Mouse (Mus musculus) heart, embryonic 14.5 days (tissue): Measurements from ENCODE around the gene Txndc15. TPM values are rescaled to one million over a fixed set of nuclear protein-coding genes. Genes with fewer than 3 reads are reported as not detected.
A peak's percentile ranks its signal among the peaks of the same experiment; 100 is the strongest.

ENCODE experiments used
- ATAC-seq: fragments of 200-750 bp; cut with Nextera tagmentation; 2 replicates; pipeline ENCODE4 v1.8.0; 2017; ENCODE audit warnings: low read depth, moderate TSS enrichment; ENCODE audit not compliant: insufficient number of reproducible peaks, insufficient read depth, low FRiP score
- H3K27ac ChIP-seq, 2 experiments: fragments of 200-500 bp in 1 of 2; fragments of 300-500 bp in 1 of 2; sonication (generic) in 1 of 2; replicated peaks in 1 of 2; 2 replicates each; pipeline ENCODE4 v1.5.1; 2012 to 2014; ENCODE audit warnings: low read depth in 2 of 2, low read length in 2 of 2, control low read depth in 1 of 2, mild to moderate bottlenecking in 1 of 2, mixed read lengths in 1 of 2; ENCODE audit not compliant: control insufficient read depth in 1 of 2, insufficient read depth in 1 of 2
- H3K27me3 ChIP-seq: fragments of 300-500 bp; sonication (generic); 2 replicates; pipeline ENCODE4 v1.6.1; 2014; ENCODE audit warnings: mild to moderate bottlenecking, low read length, control low read depth; ENCODE audit not compliant: control insufficient read depth, insufficient read depth
- H3K36me3 ChIP-seq: fragments of 300-500 bp; sonication (generic); 2 replicates; pipeline ENCODE4 v1.6.1; 2014; ENCODE audit warnings: mild to moderate bottlenecking, control low read depth, low read length, mixed read lengths; ENCODE audit not compliant: control insufficient read depth, insufficient read depth
- H3K4me1 ChIP-seq, 2 experiments: fragments of 200-500 bp in 1 of 2; fragments of 300-500 bp in 1 of 2; sonication (generic) in 1 of 2; 2 replicates each; pipeline ENCODE4 v1.6.1; 2012 to 2014; ENCODE audit warnings: low read length in 2 of 2, control low read depth in 1 of 2, mixed read lengths in 1 of 2; ENCODE audit not compliant: control insufficient read depth in 2 of 2, insufficient read depth in 2 of 2
- H3K4me2 ChIP-seq: fragments of 300-500 bp; sonication (generic); 2 replicates; pipeline ENCODE4 v1.6.1; 2014; ENCODE audit warnings: mild to moderate bottlenecking, low read length
- H3K4me3 ChIP-seq, 2 experiments: fragments of 200-500 bp in 1 of 2; fragments of 300-500 bp in 1 of 2; sonication (generic) in 1 of 2; 2 replicates each; pipeline ENCODE4 v1.5.1; 2012 to 2014; ENCODE audit warnings: low read length in 2 of 2, mild to moderate bottlenecking in 2 of 2, control low read depth in 1 of 2, low read depth in 1 of 2, moderate library complexity in 1 of 2; ENCODE audit not compliant: control insufficient read depth in 1 of 2, insufficient read depth in 1 of 2
- H3K9ac ChIP-seq: fragments of 300-500 bp; sonication (generic); 2 replicates; pipeline ENCODE4 v1.6.1; 2014; ENCODE audit warnings: mild to moderate bottlenecking, low read length
- H3K9me3 ChIP-seq: fragments of 300-500 bp; sonication (generic); 2 replicates; pipeline ENCODE4 v1.6.1; 2016; ENCODE audit warnings: low read length, control low read depth; ENCODE audit not compliant: control insufficient read depth
- WGBS: fragments of 180-500 bp; shearing (Covaris S2); extraction: QIAGEN DNeasy Blood & Tissue Kit; methylation state at CpG from one replicate; pipeline ENCODE4 v1.1.7; 2014; 5-methylcytosine and 5-hydroxymethylcytosine counted together
- polyA plus RNA-seq: library from polyadenylated mRNA; unstranded; fragments of >200 nt; fragmentation: Nextera tagmentation; extraction: Ambion mirVana; gene quantifications from 2 replicates; pipeline ENCODE4 v1.2.1, GENCODE M21; 2014

Gene Txndc15
- polyA plus RNA-seq, 1 experiment from 2014 or later = 69.6 TPM

DNA sequence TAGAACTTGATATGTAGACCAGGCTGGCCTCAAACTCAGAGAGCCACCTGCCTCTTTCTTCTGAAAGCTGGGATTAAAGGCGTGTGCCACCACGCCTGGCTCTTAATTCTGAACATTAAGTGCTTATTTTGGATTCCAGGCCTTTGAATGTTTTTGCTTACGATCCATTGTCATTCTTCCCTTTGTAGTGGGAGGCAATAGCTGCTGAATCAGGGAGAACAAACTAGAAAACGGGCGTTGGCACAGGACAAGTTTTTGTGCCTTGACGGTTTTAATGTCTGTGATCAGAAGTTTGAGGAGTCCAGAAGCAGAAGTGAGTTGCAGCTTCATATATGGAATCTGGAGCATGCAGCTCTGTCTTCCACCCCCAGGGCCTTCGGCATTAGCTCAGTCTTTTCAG, 16.3 kb downstream of the Txndc15 start:
- no peak for ATAC-seq
- Histone ChIP-seq H3K4me3 (no peak overlapping the region), H3K36me3 (peaks cover 9% of the 10 kb centered on the region; the same call in 1 of the 2 replicates), H3K27ac (no peak overlapping the region), H3K27me3 (no peaks in the 10 kb centered on the region), H3K4me2 (no peak overlapping the region), H3K9me3 (no peaks in the 10 kb centered on the region), H3K4me1 (no peaks in the 10 kb centered on the region), H3K9ac (no peak overlapping the region)
- 89% methylated on average over 7 of the region's 7 CpGs for WGBS

- 87% methylated on average over 2 of the region's 2 CpGs for WGBS
- H3K9me3 ChIP-seq = no peaks in the 10 kb centered on the region
- no peaks in the 10 kb centered on the region for H3K27me3 ChIP-seq
- no peaks in the 10 kb centered on the region for H3K4me1 ChIP-seq
- H3K4me3 ChIP-seq = no peak overlapping the region
- H3K36me3 ChIP-seq = 0 out of 2 replicates have a peak, but pooled peaks cover 2% of the 10 kb centered on the region
- H3K4me2 ChIP-seq = no peak overlapping the region
- no peak for ATAC-seq
- no peak overlapping the region for H3K27ac ChIP-seq
- no peak overlapping the region for H3K9ac ChIP-seq
These were observed 17.7 kb downstream of the Txndc15 start for GRCm38 (mm10) chr13:55732121-55732520.

DNA sequence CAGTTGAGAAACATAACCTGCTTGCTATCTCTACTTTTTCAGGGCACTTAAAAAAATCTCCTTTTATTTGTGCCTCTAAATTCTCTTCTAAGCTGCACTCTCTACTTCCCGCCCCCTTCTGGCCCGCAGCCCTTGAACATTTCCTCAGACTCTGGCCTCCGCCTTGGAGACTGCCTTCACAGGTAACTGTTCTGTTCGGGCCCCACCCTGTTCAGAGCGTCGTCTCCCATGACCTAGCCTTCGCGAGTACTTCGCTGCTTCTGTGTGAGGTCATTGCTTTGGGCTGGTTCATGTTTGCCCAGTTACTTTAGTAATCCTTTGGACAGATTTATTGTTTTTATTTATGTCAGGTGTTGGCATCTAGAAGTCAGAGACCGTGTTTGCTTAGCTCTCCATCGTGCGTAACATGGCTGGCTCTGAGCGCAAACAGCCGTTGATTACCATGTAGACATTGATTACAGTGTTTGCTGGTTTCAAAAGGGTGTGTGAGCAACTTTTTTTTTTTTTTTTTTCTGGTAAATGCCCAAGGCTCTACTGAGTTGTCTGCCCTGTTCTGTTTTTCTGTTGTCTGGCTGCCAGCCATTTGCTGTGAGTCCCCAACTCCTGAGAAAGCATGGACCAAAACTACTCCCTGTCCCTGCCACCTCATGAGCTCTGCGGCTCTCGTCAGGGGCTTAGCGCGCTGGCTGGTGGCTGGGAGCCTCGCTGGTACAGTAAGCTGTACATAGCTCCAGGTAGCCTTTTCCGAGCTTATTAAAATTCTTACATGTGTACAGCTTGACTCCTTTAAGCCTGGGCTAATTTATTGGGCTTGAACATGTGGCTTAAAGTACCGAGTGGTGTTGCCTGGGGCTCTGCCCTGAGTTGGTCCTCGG, 19.4 kb downstream of the Txndc15 start:
- Histone ChIP-seq H3K27ac (no peak overlapping the region), H3K27me3 (no peaks in the 10 kb centered on the region), H3K4me3 (no peak overlapping the region), H3K4me1 (no peaks in the 10 kb centered on the region), H3K4me2 (no peak overlapping the region), H3K9me3 (no peaks in the 10 kb centered on the region), H3K9ac (no peak overlapping the region), H3K36me3 (0 out of 2 replicates have a peak, but pooled peaks cover 2% of the 10 kb centered on the region)
- WGBS = 87% methylated on average over 22 of the region's 22 CpGs
- no peak for ATAC-seq

- H3K4me3 ChIP-seq = no peak overlapping the region
- H3K9me3 ChIP-seq = no peaks in the 10 kb centered on the region
- no peak overlapping the region for H3K4me2 ChIP-seq
- no peak overlapping the region for H3K9ac ChIP-seq
- ATAC-seq = no peak
- no peaks in the 10 kb centered on the region for H3K27me3 ChIP-seq
- 80% methylated on average over 8 of the region's 8 CpGs for WGBS
- H3K27ac ChIP-seq = no peak overlapping the region
- 0 out of 2 replicates have a peak, but pooled peaks cover 2% of the 10 kb centered on the region for H3K36me3 ChIP-seq
- H3K4me1 ChIP-seq = no peaks in the 10 kb centered on the region
These were observed 23.4 kb downstream of the Txndc15 start for GRCm38 (mm10) chr13:55737885-55738284.

DNA sequence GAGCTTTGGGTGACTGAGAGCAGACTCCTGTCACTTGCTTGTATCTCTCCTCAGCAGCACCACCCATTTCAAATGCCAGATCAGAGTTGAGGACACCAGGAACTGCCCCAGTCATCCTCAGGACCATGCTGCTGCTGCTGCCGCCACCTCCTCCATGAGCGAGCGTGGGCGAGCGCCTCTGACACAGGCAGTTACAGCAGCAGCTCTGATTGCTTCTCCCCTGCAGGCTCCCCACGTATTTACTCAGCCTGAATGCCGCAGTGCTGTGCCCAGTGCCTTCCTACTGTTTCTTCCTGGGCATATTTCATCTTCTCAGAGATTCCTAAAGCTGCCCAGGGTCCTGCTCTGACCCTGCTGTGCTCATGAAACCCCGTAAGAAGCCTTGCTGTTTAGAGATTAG, 27.9 kb downstream of the Txndc15 start:
- whole genome bisulfite sequencing = 60% methylated on average over 8 of the region's 8 CpGs

GRCm38 (mm10) chr13:55754380-55754779, 39.9 kb downstream of the Txndc15 start:
- H3K9me3 ChIP-seq = no peaks in the 10 kb centered on the region
- no peak for ATAC-seq
- no peaks in the 10 kb centered on the region for H3K36me3 ChIP-seq
- no peaks in the 10 kb centered on the region for H3K27me3 ChIP-seq
- no peak overlapping the region for H3K27ac ChIP-seq
- peaks cover 4 to 7% of the 10 kb centered on the region in 2 experiments; a peak in 2 of 4 replicates for H3K4me1 ChIP-seq
- no peak overlapping the region for H3K4me2 ChIP-seq
- H3K4me3 ChIP-seq = no peak overlapping the region
- no peak overlapping the region for H3K9ac ChIP-seq
- WGBS = 73% methylated on average over 13 of the region's 13 CpGs

More for the DNA sequence above, 27.9 kb downstream of the Txndc15 start:
- H3K9ac ChIP-seq = no peak overlapping the region
- ATAC-seq = no peak
- no peaks in the 10 kb centered on the region for H3K36me3 ChIP-seq
- H3K4me2 ChIP-seq = no peak overlapping the region
- no peaks in the 10 kb centered on the region for H3K9me3 ChIP-seq
- H3K27me3 ChIP-seq = no peaks in the 10 kb centered on the region
- no peaks in the 10 kb centered on the region for H3K4me1 ChIP-seq
- no peak overlapping the region for H3K4me3 ChIP-seq
- no peak overlapping the region for H3K27ac ChIP-seq

DNA sequence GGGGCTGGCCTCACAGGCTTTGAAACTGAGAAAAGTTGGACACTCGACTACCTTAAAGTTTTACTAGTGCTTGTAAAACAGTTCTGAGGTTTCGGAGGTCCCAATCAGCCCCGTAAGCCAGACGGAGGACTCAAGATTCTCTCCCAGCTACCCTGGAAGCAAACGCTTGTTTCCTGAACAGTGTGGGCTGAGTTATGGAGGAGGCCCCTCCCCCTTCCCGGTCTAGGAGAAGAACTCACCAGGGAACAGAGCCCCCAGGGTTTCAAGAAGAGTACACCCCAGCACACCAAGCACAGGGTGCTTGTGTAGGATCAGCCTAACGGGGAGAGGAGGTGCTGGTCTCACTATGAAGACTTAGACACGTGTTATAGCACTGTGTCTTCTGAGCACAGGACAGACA, 42.3 kb downstream of the Txndc15 start:
- peak overlapping the region; percentile 26 for H3K4me2 ChIP-seq
- peaks cover 13% of the 10 kb centered on the region in 2 experiments; a peak in 3 of 4 replicates for H3K4me1 ChIP-seq
- H3K27me3 ChIP-seq = no peaks in the 10 kb centered on the region
- H3K9ac ChIP-seq = peak overlapping the region; percentile 5; the same call in 1 of the 2 replicates
- H3K9me3 ChIP-seq = no peaks in the 10 kb centered on the region
- WGBS = 32% methylated on average over 8 of the region's 8 CpGs
- ATAC-seq = no peak
- H3K4me3 ChIP-seq = peak overlapping the region in 1 of 2 experiments; percentile 6; a peak in 1 of 4 replicates
- no peaks in the 10 kb centered on the region for H3K36me3 ChIP-seq
- H3K27ac ChIP-seq = no peak overlapping the region
